Mouse (Mus musculus): Measurements from ENCODE around the gene Taf8. TPM values are rescaled to one million over a fixed set of nuclear protein-coding genes. Genes with fewer than 3 reads are reported as not detected.

Gene Taf8
- polyA plus RNA-seq, 1 experiment from 2014 or later = 18.0 TPM

DNA sequence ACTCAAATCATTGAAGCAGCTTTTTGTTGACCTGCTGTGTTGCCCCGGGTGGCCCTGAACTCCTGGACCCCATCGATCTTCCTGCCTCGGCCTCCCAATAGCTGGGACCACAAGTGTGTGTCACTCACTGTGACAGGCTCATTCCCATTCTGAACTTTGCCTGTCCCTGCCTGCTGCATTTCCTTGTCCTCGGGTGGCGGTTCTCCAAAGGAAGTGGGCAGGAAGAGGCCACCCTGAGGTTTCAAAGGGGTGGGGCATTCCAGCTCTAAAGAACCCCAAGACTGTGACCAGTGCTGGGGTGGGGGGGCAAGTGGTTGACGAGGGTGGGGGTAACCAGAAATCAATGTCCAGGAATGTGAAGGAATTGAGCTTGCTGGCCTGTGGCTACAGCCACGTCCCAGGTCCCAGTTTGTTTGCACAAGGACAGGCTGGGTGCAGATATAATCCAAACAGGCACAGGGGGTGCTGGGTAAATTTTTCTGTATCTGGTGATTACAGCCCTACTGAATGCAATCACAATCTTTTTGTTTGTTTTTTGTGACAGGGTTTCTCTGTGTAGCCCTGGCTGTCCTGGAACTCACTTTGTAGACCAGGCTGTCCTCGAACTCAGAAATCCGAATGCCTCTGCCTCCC lies 62.6 kb downstream of the Taf8 start:
- Histone ChIP-seq H3K4me3 (no peak overlapping the region), H3K4me1 (peaks cover 62% of the 10 kb centered on the region), H3K27ac (peak overlapping the region; percentile 54; the same call in 1 of the 2 replicates), H3K9me3 (replicated peaks) (no peaks in the 10 kb centered on the region), H3K36me3 (no peaks in the 10 kb centered on the region), H3K9ac (no peak overlapping the region), H3K4me2 (peak overlapping the region; percentile 12; the same call in 1 of the 2 replicates), H3K27me3 (replicated peaks) (peaks cover 42% of the 10 kb centered on the region)
- ATAC-seq = no peak
- WGBS (ENCODE audit: insufficient replicate concordance) = 20% methylated on average over 9 of the region's 9 CpGs

DNA sequence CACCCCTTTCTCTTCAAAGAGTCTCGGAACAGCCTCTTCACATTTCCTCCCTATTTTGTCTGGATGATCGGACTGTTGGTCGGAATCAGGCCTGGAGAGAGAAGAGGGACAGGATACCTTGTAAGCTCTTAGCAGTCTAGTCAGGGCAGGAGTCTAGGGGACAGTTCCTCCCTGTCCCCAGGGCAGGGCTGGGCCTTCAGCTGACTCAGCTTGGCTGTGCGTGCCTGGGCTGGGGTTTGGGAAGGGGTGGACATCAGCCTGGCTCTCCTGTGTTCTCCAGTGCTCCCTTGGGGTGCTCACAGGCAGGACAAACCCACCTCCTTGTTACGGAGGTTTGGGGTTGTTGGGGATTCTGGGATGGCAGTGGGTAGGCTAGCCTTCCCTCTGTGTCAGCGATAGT lies 63.5 kb downstream of the Taf8 start:
- H3K9me3 ChIP-seq (replicated peaks) = no peaks in the 10 kb centered on the region
- 51% methylated on average over 6 of the region's 6 CpGs for WGBS (ENCODE audit: insufficient replicate concordance)
- peaks cover 61% of the 10 kb centered on the region for H3K4me1 ChIP-seq
- no peak overlapping the region for H3K4me3 ChIP-seq
- H3K27me3 ChIP-seq (replicated peaks) = peaks cover 42% of the 10 kb centered on the region
- H3K4me2 ChIP-seq = 0 out of 2 replicates have a peak overlapping the region, but pooled peaks have one; percentile 1
- H3K27ac ChIP-seq = no peak overlapping the region
- no peak for ATAC-seq
- no peaks in the 10 kb centered on the region for H3K36me3 ChIP-seq
- no peak overlapping the region for H3K9ac ChIP-seq

DNA sequence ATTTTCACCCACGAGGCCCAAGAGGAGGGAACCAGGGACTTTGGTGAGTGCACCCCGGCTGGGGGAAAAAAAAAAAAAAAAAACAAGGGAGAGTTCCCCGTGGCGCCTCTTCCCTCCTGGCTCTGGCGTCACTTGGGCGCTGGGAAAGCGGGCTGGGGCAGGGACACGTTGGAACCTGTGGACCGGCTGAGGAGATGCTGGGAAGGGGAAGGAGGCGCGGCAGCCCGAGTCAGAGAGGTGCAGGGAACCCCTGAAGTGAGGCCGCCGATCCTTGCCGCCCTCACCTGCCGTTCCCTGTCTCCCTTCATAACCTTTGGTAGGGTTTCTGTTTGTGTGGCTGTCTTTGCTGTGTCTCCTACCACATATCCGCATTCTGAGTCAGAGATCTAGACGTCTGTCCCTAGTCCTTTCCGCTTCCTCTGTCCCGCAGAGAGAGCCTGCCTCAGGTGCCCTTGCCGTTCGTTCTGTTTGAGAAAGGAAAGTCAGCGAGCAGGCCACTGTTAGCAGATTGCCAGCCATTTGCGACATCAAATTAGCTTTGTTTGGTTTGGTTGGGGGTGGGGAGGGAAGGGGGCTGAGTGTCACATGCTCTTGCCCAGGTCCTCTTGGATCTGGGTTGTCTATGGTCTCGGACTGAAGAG lies 65.1 kb downstream of the Taf8 start, which contains the start of gene 1700001C19Rik:
TSS of gene 1700001C19Rik (minus strand) at position 470 of the 641 bp plus-strand sequence.
- no peaks in the 10 kb centered on the region for H3K36me3 ChIP-seq
- peak within 1 kb of the TSS; percentile 55 for H3K4me3 ChIP-seq
- H3K27ac ChIP-seq = no peak within 1 kb of the TSS
- H3K9me3 ChIP-seq (replicated peaks) = no peaks in the 10 kb centered on the region
- 5% methylated on average over 25 of the region's 25 CpGs for WGBS (ENCODE audit: insufficient replicate concordance)
- no peak for ATAC-seq
- H3K4me1 ChIP-seq = peaks cover 69% of the 10 kb centered on the region
- peaks cover 42% of the 10 kb centered on the region for H3K27me3 ChIP-seq (replicated peaks)
- peak within 1 kb of the TSS; percentile 61 for H3K9ac ChIP-seq
- H3K4me2 ChIP-seq = peak within 1 kb of the TSS; percentile 82

DNA sequence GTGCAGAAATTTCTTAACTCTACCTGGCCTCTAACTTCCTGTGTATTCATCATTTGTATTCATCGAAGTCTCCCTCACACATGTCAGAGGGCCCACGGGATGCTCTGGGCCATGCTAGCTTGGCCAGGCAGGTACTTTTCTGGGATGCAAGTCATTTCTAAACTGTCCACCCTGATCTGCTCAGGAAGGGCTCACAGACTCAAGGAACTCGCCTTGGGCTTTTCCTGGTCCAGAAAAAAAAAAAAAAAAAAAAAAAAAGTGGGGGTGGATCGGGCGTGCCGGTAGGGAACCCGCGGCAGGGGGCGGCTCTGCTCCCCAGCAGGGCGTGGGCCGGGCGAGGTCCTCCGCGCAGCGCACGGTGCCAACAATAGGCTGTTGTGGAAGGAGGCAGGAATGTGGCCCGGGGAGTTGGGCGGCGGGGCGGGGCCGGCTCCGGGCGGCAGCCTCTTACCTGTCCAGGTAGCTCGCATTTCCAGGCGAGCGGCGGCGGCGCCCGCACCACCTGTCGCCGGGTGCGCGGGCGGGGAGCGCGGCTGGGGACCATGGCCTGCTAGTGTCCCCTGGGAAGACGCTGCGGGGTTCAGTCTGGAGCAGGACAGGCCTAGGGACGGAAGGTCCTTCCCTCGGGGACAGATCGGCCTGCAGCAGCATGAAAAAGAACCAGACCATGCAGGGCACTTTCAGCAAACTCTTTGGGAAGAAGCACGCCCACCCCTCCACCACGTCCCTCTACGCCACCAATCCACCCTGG lies 65.8 kb downstream of the Taf8 start, which contains the start of gene AI661453:
TSS of gene AI661453 (plus strand) at position 460 of the 751 bp plus-strand sequence.
- no peak for ATAC-seq

More for the DNA sequence above, 65.8 kb downstream of the Taf8 start, which contains the start of gene AI661453:
- Histone ChIP-seq H3K4me1 (peaks cover 62% of the 10 kb centered on the region), H3K9ac (peak within 1 kb of the TSS; percentile 61), H3K4me2 (peak within 1 kb of the TSS; percentile 82), H3K36me3 (no peaks in the 10 kb centered on the region), H3K27me3 (replicated peaks) (peaks cover 47% of the 10 kb centered on the region), H3K4me3 (peak within 1 kb of the TSS; percentile 55), H3K27ac (no peak within 1 kb of the TSS), H3K9me3 (replicated peaks) (no peaks in the 10 kb centered on the region)
- WGBS (ENCODE audit: insufficient replicate concordance) = 1% methylated on average over 45 of the region's 45 CpGs

Other genes starting within 250 kb of the Taf8 start
- gene Mrps10, start 133.4 kb downstream of the Taf8 start, polyA plus RNA-seq (2016; fragmentation: Nextera tagmentation; extraction: Ambion mirVana) = 66.2 and 70.4 TPM in 2 replicates
- gene Guca1b, start 116.9 kb downstream of the Taf8 start, polyA plus RNA-seq (2016; fragmentation: Nextera tagmentation; extraction: Ambion mirVana) = 0.48 and 0.56 TPM in 2 replicates
- gene Guca1a, start 101.7 kb downstream of the Taf8 start, polyA plus RNA-seq (2016; fragmentation: Nextera tagmentation; extraction: Ambion mirVana) = 0.97 and 1.4 TPM in 2 replicates
- gene AI661453, start 65.7 kb downstream of the Taf8 start, polyA plus RNA-seq (2016; fragmentation: Nextera tagmentation; extraction: Ambion mirVana) = 0.10 and 0.31 TPM in 2 replicates
- 0.62 and 0.66 TPM in 2 replicates for gene 1700001C19Rik, start 64.9 kb downstream of the Taf8 start, polyA plus RNA-seq (2016; fragmentation: Nextera tagmentation; extraction: Ambion mirVana)
- gene Ccnd3, start 2.8 kb upstream of the Taf8 start, polyA plus RNA-seq (2016; fragmentation: Nextera tagmentation; extraction: Ambion mirVana) = 546 and 555 TPM in 2 replicates
- gene Bysl, start 109.2 kb upstream of the Taf8 start, polyA plus RNA-seq (2016; fragmentation: Nextera tagmentation; extraction: Ambion mirVana) = 34.6 and 35.2 TPM in 2 replicates
- 31.2 and 32.6 TPM in 2 replicates for gene Med20, start 109.3 kb upstream of the Taf8 start, polyA plus RNA-seq (2016; fragmentation: Nextera tagmentation; extraction: Ambion mirVana)
- gene Gm20517, start 109.3 kb upstream of the Taf8 start, polyA plus RNA-seq (2016; fragmentation: Nextera tagmentation; extraction: Ambion mirVana) = 2.3 and 2.7 TPM in 2 replicates
- gene Usp49, start 128.4 kb upstream of the Taf8 start, polyA plus RNA-seq (2016; fragmentation: Nextera tagmentation; extraction: Ambion mirVana) = 5.0 and 6.2 TPM in 2 replicates
- 339 and 360 TPM in 2 replicates for gene Tomm6, start 186.1 kb upstream of the Taf8 start, polyA plus RNA-seq (2016; fragmentation: Nextera tagmentation; extraction: Ambion mirVana)
- 1.7 and 2.3 TPM in 2 replicates for gene Frs3, start 186.7 kb upstream of the Taf8 start, polyA plus RNA-seq (2016; fragmentation: Nextera tagmentation; extraction: Ambion mirVana)
- gene Gm21981, start 192.2 kb upstream of the Taf8 start, polyA plus RNA-seq (2016; fragmentation: Nextera tagmentation; extraction: Ambion mirVana) = 0.06 and 0.07 TPM in 2 replicates
- not detected in 2 replicates for gene Prickle4, start 192.4 kb upstream of the Taf8 start, polyA plus RNA-seq (2016; fragmentation: Nextera tagmentation; extraction: Ambion mirVana)
- gene Pgc, start 224.6 kb upstream of the Taf8 start, polyA plus RNA-seq (2016; fragmentation: Nextera tagmentation; extraction: Ambion mirVana) = not detected in 2 replicates
- 5.6 and 5.8 TPM in 2 replicates for gene Tfeb, start 234.7 kb upstream of the Taf8 start, polyA plus RNA-seq (2016; fragmentation: Nextera tagmentation; extraction: Ambion mirVana)

Data from liver, embryonic 12.5 days (tissue).